Mouse (Mus musculus): ENCODE results near the gene Syn2. TPM values are rescaled to one million over a fixed set of nuclear protein-coding genes. Genes with fewer than 3 reads are reported as not detected.

Syn2 gene
- polyA plus RNA-seq (2015; fragmentation: Nextera tagmentation; extraction: Ambion mirVana), result 15.6 and 18.3 TPM in 2 replicates

DNA sequence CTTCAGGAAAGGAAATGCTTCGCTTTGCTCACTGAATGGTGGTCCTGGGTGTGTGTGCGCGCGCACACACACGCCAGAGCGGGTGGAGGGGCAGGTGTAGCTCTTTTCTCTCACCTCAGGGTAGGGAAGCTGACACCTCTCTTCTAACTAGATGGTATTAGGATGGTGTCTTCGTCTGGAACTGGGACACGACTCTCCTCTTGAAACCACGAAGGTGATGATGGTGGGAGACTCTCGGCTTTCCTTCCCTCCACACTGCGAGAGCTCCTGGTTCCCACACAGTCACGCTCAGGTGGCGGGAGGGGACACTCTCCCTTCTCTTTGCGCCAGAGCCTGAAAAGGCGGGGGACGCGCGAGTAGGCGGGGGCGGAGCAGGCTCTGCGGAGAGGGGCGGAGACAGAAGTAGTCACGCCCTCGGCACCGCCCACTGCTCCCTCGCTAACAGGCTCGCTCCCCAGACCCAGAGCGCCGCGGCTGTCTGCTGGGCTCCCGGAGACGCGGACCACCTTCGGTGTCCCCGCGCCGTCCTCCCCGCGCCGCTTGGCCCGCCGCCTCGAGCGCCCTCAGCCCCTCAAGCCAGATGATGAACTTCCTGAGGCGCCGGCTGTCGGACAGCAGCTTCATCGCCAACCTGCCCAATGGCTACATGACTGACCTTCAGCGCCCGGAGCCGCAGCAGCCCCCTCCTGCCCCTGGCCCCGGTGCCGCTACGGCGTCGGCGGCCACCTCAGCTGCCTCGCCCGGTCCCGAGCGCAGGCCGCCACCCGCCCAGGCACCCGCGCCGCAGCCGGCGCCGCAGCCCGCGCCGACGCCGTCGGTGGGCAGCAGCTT lies at the start of gene Syn2:
Gene Syn2 (plus strand): TSS at position 402 of the 831 bp plus-strand sequence.
- Histone ChIP-seq H3K9ac (peak within 1 kb of the TSS; percentile 79), H3K4me3 (peak within 1 kb of the TSS; percentile 73), H3K4me2 (peak within 1 kb of the TSS; percentile 84), H3K27me3 (peaks cover 18% of the 10 kb centered on the region), H3K27ac (peak within 1 kb of the TSS; percentile 44; the same call in 1 of the 2 replicates), H3K9me3 (replicated peaks) (no peaks in the 10 kb centered on the region), H3K4me1 (peaks cover 18% of the 10 kb centered on the region), H3K36me3 (ENCODE audit: poor library complexity, severe bottlenecking) (no peaks in the 10 kb centered on the region)
- under 1% methylated on average over 57 of the region's 75 CpGs for WGBS
- ATAC-seq, result peak; percentile 98

GRCm38 (mm10) chr6:115085274-115085841 lies 49.3 kb upstream of the Syn2 start:
- H3K4me3 ChIP-seq, result no peak overlapping the region
- no peaks in the 10 kb centered on the region for H3K4me1 ChIP-seq
- ATAC-seq, result no peak
- H3K9ac ChIP-seq, result no peak overlapping the region
- 52% methylated on average over 9 of the region's 9 CpGs for WGBS
- no peaks in the 10 kb centered on the region for H3K9me3 ChIP-seq (replicated peaks)
- no peak overlapping the region for H3K27ac ChIP-seq
- H3K4me2 ChIP-seq, result no peak overlapping the region
- no peaks in the 10 kb centered on the region for H3K36me3 ChIP-seq (ENCODE audit: poor library complexity, severe bottlenecking)
- H3K27me3 ChIP-seq, result no peaks in the 10 kb centered on the region

- Histone ChIP-seq H3K9me3 (replicated peaks) (no peaks in the 10 kb centered on the region), H3K9ac (no peak overlapping the region), H3K27me3 (no peaks in the 10 kb centered on the region), H3K36me3 (ENCODE audit: poor library complexity, severe bottlenecking) (no peaks in the 10 kb centered on the region), H3K4me1 (no peaks in the 10 kb centered on the region), H3K27ac (no peak overlapping the region), H3K4me3 (no peak overlapping the region), H3K4me2 (no peak overlapping the region)
- no peak for ATAC-seq
- 39% methylated on average over 7 of the region's 7 CpGs for WGBS
These were observed 46.2 kb upstream of the Syn2 start for GRCm38 (mm10) chr6:115088314-115089106.

GRCm38 (mm10) chr6:115091737-115092136 lies 43.0 kb upstream of the Syn2 start:
- H3K36me3 ChIP-seq (ENCODE audit: poor library complexity, severe bottlenecking), result no peaks in the 10 kb centered on the region
- H3K4me1 ChIP-seq, result no peaks in the 10 kb centered on the region
- H3K4me3 ChIP-seq, result no peak overlapping the region
- 86% methylated on average over 1 of the region's 1 CpGs for WGBS
- no peaks in the 10 kb centered on the region for H3K27me3 ChIP-seq
- no peaks in the 10 kb centered on the region for H3K9me3 ChIP-seq (replicated peaks)
- no peak for ATAC-seq
- H3K9ac ChIP-seq, result no peak overlapping the region
- no peak overlapping the region for H3K4me2 ChIP-seq
- no peak overlapping the region for H3K27ac ChIP-seq

DNA sequence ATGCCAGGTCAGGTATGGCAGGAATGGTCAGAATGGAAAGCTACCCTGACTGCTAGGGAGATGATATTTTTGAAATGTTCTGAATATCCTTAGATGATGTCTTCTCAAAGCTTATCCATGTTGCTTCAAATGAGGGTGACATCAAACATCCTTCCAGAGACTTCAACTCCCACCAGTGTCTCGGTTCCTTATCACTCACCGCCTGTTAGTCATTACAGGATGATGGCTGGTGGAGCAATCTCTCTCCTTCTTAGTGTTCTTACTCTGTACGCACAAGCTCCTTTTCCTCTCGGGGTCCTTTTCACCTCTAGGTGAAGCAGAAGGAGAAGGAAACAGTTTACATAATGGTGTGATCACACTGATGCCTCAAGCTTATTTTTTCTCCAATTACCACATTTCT lies 32.2 kb upstream of the Syn2 start:
- H3K9ac ChIP-seq, result no peak overlapping the region
- H3K4me1 ChIP-seq, result no peaks in the 10 kb centered on the region
- H3K4me2 ChIP-seq, result no peak overlapping the region
- no peaks in the 10 kb centered on the region for H3K36me3 ChIP-seq (ENCODE audit: poor library complexity, severe bottlenecking)
- no peak overlapping the region for H3K4me3 ChIP-seq
- H3K27me3 ChIP-seq, result no peaks in the 10 kb centered on the region
- 84% methylated on average over 4 of the region's 4 CpGs for WGBS
- no peak overlapping the region for H3K27ac ChIP-seq
- no peak for ATAC-seq
- no peaks in the 10 kb centered on the region for H3K9me3 ChIP-seq (replicated peaks)

DNA sequence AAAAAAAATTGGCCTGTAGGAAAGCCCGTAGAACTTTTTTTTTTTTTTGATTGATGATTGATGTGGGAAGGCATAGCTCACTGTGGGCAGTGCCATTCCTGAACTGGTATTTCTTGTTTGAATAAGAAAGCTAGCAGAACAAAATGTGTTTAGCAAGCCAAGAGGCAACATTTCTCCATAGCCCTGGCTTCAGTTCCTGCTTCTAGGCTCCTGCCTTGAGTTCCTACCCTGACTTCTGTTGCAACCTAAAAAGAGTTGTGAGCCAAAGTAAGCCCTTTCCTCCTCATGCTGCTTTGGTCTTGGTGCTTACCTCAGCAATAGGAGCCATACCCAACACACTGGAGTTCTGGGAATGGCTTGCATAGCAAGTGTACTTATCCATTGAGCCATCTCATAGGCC lies 23.3 kb upstream of the Syn2 start:
- no peaks in the 10 kb centered on the region for H3K36me3 ChIP-seq (ENCODE audit: poor library complexity, severe bottlenecking)
- 81% methylated on average over 1 of the region's 1 CpGs for WGBS
- H3K4me3 ChIP-seq, result no peak overlapping the region
- H3K27ac ChIP-seq, result no peak overlapping the region
- H3K9me3 ChIP-seq (replicated peaks), result no peaks in the 10 kb centered on the region
- H3K4me1 ChIP-seq, result no peaks in the 10 kb centered on the region
- no peak for ATAC-seq
- no peak overlapping the region for H3K4me2 ChIP-seq
- H3K27me3 ChIP-seq, result no peaks in the 10 kb centered on the region
- H3K9ac ChIP-seq, result no peak overlapping the region

GRCm38 (mm10) chr6:115122181-115122580 lies 12.5 kb upstream of the Syn2 start:
- no peak for ATAC-seq

DNA sequence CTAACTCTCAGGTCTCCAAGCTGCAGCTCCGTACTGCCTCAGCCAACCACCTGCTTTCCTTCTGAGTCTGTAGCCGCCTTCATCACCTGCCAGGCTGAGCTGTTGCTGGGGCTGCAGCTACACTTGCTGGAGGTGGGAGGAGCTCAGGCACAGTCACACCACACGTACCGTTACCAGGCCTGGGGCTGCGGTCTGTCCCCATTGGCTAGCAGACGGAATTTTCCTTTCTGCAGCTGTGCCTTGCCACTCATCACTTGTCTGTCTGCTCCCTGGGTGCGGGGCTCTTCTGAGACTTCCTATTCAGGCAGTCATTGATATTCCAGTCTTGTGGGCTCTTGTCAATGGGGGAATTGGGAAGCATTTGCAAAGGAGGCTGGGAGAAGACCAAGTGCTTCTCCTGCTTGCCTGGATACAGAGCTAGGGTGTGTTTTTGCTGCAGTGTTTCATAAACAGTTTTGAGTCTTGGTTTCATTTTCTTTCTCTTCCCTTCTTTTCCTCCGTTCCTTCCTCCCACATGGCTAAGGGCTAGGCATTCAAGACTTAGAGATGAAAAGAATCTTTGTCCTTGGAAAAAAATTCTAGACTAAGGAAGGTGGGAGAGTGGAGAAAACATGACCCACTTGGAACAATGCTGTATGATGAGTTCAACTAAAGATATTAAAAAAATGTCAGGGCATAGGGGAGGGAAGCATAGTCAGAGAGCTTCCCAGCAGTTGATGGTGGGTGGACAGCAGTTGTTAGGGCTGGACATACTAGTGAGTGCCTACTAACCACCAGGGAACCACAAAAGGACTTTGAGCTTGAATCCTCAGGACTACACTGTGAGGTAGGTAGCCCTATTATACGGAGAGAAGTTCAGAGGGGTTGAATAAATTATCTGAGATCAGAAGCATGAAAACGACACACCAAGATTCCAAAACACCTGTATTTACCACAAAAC lies 11.2 kb upstream of the Syn2 start:
- H3K4me1 ChIP-seq, result peaks cover 55% of the 10 kb centered on the region
- no peaks in the 10 kb centered on the region for H3K9me3 ChIP-seq (replicated peaks)
- no peak overlapping the region for H3K9ac ChIP-seq
- ATAC-seq, result peak; percentile 93
- H3K27ac ChIP-seq, result peak overlapping the region; percentile 87
- peak overlapping the region; percentile 26; the same call in 1 of the 2 replicates for H3K4me2 ChIP-seq
- no peaks in the 10 kb centered on the region for H3K27me3 ChIP-seq
- H3K4me3 ChIP-seq, result no peak overlapping the region
- 15% methylated on average over 10 of the region's 10 CpGs for WGBS
- H3K36me3 ChIP-seq (ENCODE audit: poor library complexity, severe bottlenecking), result no peaks in the 10 kb centered on the region

More at GRCm38 (mm10) chr6:115122181-115122580, 12.5 kb upstream of the Syn2 start:
- H3K27ac ChIP-seq, result peak overlapping the region; percentile 87
- WGBS, result 62% methylated on average over 4 of the region's 4 CpGs
- H3K36me3 ChIP-seq (ENCODE audit: poor library complexity, severe bottlenecking), result no peaks in the 10 kb centered on the region
- H3K4me3 ChIP-seq, result no peak overlapping the region
- H3K9ac ChIP-seq, result no peak overlapping the region
- H3K4me2 ChIP-seq, result no peak overlapping the region
- no peaks in the 10 kb centered on the region for H3K27me3 ChIP-seq
- H3K9me3 ChIP-seq (replicated peaks), result no peaks in the 10 kb centered on the region
- peaks cover 46% of the 10 kb centered on the region for H3K4me1 ChIP-seq

GRCm38 (mm10) chr6:115124675-115125357 lies 9.9 kb upstream of the Syn2 start:
- 60% methylated on average over 2 of the region's 2 CpGs for WGBS
- H3K4me3 ChIP-seq, result no peak overlapping the region
- peaks cover 55% of the 10 kb centered on the region for H3K4me1 ChIP-seq
- H3K27ac ChIP-seq, result peak overlapping the region; percentile 87
- no peak overlapping the region for H3K9ac ChIP-seq
- H3K9me3 ChIP-seq (replicated peaks), result no peaks in the 10 kb centered on the region
- ATAC-seq, result no peak
- no peaks in the 10 kb centered on the region for H3K36me3 ChIP-seq (ENCODE audit: poor library complexity, severe bottlenecking)
- no peak overlapping the region; the same call in 1 of the 2 replicates for H3K4me2 ChIP-seq
- no peaks in the 10 kb centered on the region for H3K27me3 ChIP-seq

DNA sequence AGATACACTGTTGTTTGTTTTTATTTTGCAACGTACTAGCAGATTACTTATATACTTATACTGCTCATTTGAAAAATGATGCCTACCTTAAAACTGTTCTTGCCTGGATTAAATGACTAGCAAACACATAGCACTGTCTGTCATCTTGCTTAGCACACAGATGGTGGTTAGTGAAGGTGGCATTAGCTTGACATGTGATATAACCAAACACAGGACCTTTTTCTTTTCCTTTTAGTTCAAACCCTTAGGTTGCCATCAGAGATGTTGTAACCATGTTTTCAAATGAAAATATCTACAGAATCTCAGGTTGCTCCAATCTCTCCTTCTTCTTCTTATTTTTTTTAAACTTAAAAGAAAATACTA lies 9.4 kb upstream of the Syn2 start:
- Histone ChIP-seq H3K27me3 (no peaks in the 10 kb centered on the region), H3K36me3 (ENCODE audit: poor library complexity, severe bottlenecking) (no peaks in the 10 kb centered on the region), H3K9me3 (replicated peaks) (no peaks in the 10 kb centered on the region), H3K9ac (no peak overlapping the region), H3K4me1 (peaks cover 55% of the 10 kb centered on the region), H3K4me2 (no peak overlapping the region), H3K27ac (peak overlapping the region; percentile 87), H3K4me3 (no peak overlapping the region)
- WGBS, result 62% methylated on average over 1 of the region's 1 CpGs
- ATAC-seq, result no peak
